Mouse (Mus musculus): Measurements from ENCODE around the gene Dgkq.

Gene Dgkq

GRCm38 (mm10) chr5:108696542-108696941 is 27.1 kb upstream of the Dgkq start:
- DNase-seq (ENCODE audit: low read depth, low spot score): no peak

GRCm38 (mm10) chr5:108695861-108696260 is 26.4 kb upstream of the Dgkq start:
- Histone ChIP-seq H3K36me3 (ENCODE audit: control insufficient read depth, insufficient read depth, low read length, poor library complexity, severe bottlenecking) (no peaks in the 10 kb centered on the region), H3K27me3 (ENCODE audit: control insufficient read depth, insufficient read depth, low read length, poor library complexity, severe bottlenecking) (no peaks in the 10 kb centered on the region; the same call in 1 of the 2 replicates)
- no peak for DNase-seq (ENCODE audit: low read depth, low spot score)

More at GRCm38 (mm10) chr5:108696542-108696941, 27.1 kb upstream of the Dgkq start:
- H3K27me3 ChIP-seq (ENCODE audit: control insufficient read depth, insufficient read depth, low read length, poor library complexity, severe bottlenecking): no peaks in the 10 kb centered on the region; the same call in 1 of the 2 replicates
- H3K36me3 ChIP-seq (ENCODE audit: control insufficient read depth, insufficient read depth, low read length, poor library complexity, severe bottlenecking): no peaks in the 10 kb centered on the region

GRCm38 (mm10) chr5:108694352-108695261 is 25.1 kb upstream of the Dgkq start:
- Histone ChIP-seq H3K36me3 (ENCODE audit: control insufficient read depth, insufficient read depth, low read length, poor library complexity, severe bottlenecking) (no peaks in the 10 kb centered on the region), H3K27me3 (ENCODE audit: control insufficient read depth, insufficient read depth, low read length, poor library complexity, severe bottlenecking) (no peaks in the 10 kb centered on the region; the same call in 1 of the 2 replicates)
- DNase-seq (ENCODE audit: low read depth, low spot score): peak; percentile 43

- Histone ChIP-seq H3K27me3 (ENCODE audit: control insufficient read depth, insufficient read depth, low read length, poor library complexity, severe bottlenecking) (no peaks in the 10 kb centered on the region; the same call in 1 of the 2 replicates), H3K36me3 (ENCODE audit: control insufficient read depth, insufficient read depth, low read length, poor library complexity, severe bottlenecking) (no peaks in the 10 kb centered on the region)
- DNase-seq (ENCODE audit: low read depth, low spot score): peak; percentile 92
Observed at GRCm38 (mm10) chr5:108693872-108694288, 24.4 kb upstream of the Dgkq start.

- Histone ChIP-seq H3K27me3 (ENCODE audit: control insufficient read depth, insufficient read depth, low read length, poor library complexity, severe bottlenecking) (no peaks in the 10 kb centered on the region; the same call in 1 of the 2 replicates), H3K36me3 (ENCODE audit: control insufficient read depth, insufficient read depth, low read length, poor library complexity, severe bottlenecking) (no peaks in the 10 kb centered on the region)
- DNase-seq (ENCODE audit: low read depth, low spot score): peak; percentile 83
Observed at GRCm38 (mm10) chr5:108692271-108692670, 22.8 kb upstream of the Dgkq start, which contains the start of gene Fgfrl1. Fgfrl1 (plus strand) TSS chr5:108692382.

GRCm38 (mm10) chr5:108691152-108691551 is 21.7 kb upstream of the Dgkq start:
- DNase-seq (ENCODE audit: low read depth, low spot score): peak; percentile 51

GRCm38 (mm10) chr5:108689091-108689490 is 19.6 kb upstream of the Dgkq start:
- Histone ChIP-seq H3K27me3 (ENCODE audit: control insufficient read depth, insufficient read depth, low read length, poor library complexity, severe bottlenecking) (no peaks in the 10 kb centered on the region), H3K36me3 (ENCODE audit: control insufficient read depth, insufficient read depth, low read length, poor library complexity, severe bottlenecking) (no peaks in the 10 kb centered on the region)
- no peak for DNase-seq (ENCODE audit: low read depth, low spot score)

More at GRCm38 (mm10) chr5:108691152-108691551, 21.7 kb upstream of the Dgkq start:
- Histone ChIP-seq H3K27me3 (ENCODE audit: control insufficient read depth, insufficient read depth, low read length, poor library complexity, severe bottlenecking) (no peaks in the 10 kb centered on the region; the same call in 1 of the 2 replicates), H3K36me3 (ENCODE audit: control insufficient read depth, insufficient read depth, low read length, poor library complexity, severe bottlenecking) (no peaks in the 10 kb centered on the region)

- H3K36me3 ChIP-seq (ENCODE audit: control insufficient read depth, insufficient read depth, low read length, poor library complexity, severe bottlenecking): no peaks in the 10 kb centered on the region
- H3K27me3 ChIP-seq (ENCODE audit: control insufficient read depth, insufficient read depth, low read length, poor library complexity, severe bottlenecking): no peaks in the 10 kb centered on the region
- DNase-seq (ENCODE audit: low read depth, low spot score): no peak
Observed at GRCm38 (mm10) chr5:108680871-108681270, 11.4 kb upstream of the Dgkq start.

GRCm38 (mm10) chr5:108679909-108680308 is 10.4 kb upstream of the Dgkq start:
- Histone ChIP-seq H3K27me3 (ENCODE audit: control insufficient read depth, insufficient read depth, low read length, poor library complexity, severe bottlenecking) (no peaks in the 10 kb centered on the region), H3K36me3 (ENCODE audit: control insufficient read depth, insufficient read depth, low read length, poor library complexity, severe bottlenecking) (no peaks in the 10 kb centered on the region)
- DNase-seq (ENCODE audit: low read depth, low spot score): peak; percentile 40

GRCm38 (mm10) chr5:108678296-108678854 is 8.9 kb upstream of the Dgkq start:
- DNase-seq (ENCODE audit: low read depth, low spot score): no peak
- no peaks in the 10 kb centered on the region for H3K36me3 ChIP-seq (ENCODE audit: control insufficient read depth, insufficient read depth, low read length, poor library complexity, severe bottlenecking)
- H3K27me3 ChIP-seq (ENCODE audit: control insufficient read depth, insufficient read depth, low read length, poor library complexity, severe bottlenecking): no peaks in the 10 kb centered on the region

- Histone ChIP-seq H3K27me3 (ENCODE audit: control insufficient read depth, insufficient read depth, low read length, poor library complexity, severe bottlenecking) (no peaks in the 10 kb centered on the region), H3K36me3 (ENCODE audit: control insufficient read depth, insufficient read depth, low read length, poor library complexity, severe bottlenecking) (no peaks in the 10 kb centered on the region)
- DNase-seq (ENCODE audit: low read depth, low spot score): no peak
Observed at GRCm38 (mm10) chr5:108677605-108678295, 8.3 kb upstream of the Dgkq start.

GRCm38 (mm10) chr5:108676772-108677498 is 7.5 kb upstream of the Dgkq start:
- no peaks in the 10 kb centered on the region for H3K36me3 ChIP-seq (ENCODE audit: control insufficient read depth, insufficient read depth, low read length, poor library complexity, severe bottlenecking)
- no peaks in the 10 kb centered on the region for H3K27me3 ChIP-seq (ENCODE audit: control insufficient read depth, insufficient read depth, low read length, poor library complexity, severe bottlenecking)
- DNase-seq (ENCODE audit: low read depth, low spot score): no peak

GRCm38 (mm10) chr5:108675251-108675816 is 5.9 kb upstream of the Dgkq start, which contains the start of gene Slc26a1:
Slc26a1 (minus strand) TSS chr5:108675569.
- Histone ChIP-seq H3K36me3 (ENCODE audit: control insufficient read depth, insufficient read depth, low read length, poor library complexity, severe bottlenecking) (no peaks in the 10 kb centered on the region), H3K27me3 (ENCODE audit: control insufficient read depth, insufficient read depth, low read length, poor library complexity, severe bottlenecking) (no peaks in the 10 kb centered on the region)
- no peak for DNase-seq (ENCODE audit: low read depth, low spot score)

GRCm38 (mm10) chr5:108674624-108675023 is 5.2 kb upstream of the Dgkq start:
- H3K27me3 ChIP-seq (ENCODE audit: control insufficient read depth, insufficient read depth, low read length, poor library complexity, severe bottlenecking): no peaks in the 10 kb centered on the region
- H3K36me3 ChIP-seq (ENCODE audit: control insufficient read depth, insufficient read depth, low read length, poor library complexity, severe bottlenecking): no peaks in the 10 kb centered on the region
- no peak for DNase-seq (ENCODE audit: low read depth, low spot score)

All from splenic B cell, adult 2 months (primary cell).